Mouse (Mus musculus) small intestine, adult 2 months (tissue): ENCODE results near the gene Tap1. TPM values are rescaled to one million over a fixed set of nuclear protein-coding genes. Genes with fewer than 3 reads are reported as not detected.

Experiments
- H3K27ac ChIP-seq: fragments of 200-500 bp; 2 replicates; pipeline ENCODE4 v1.5.1; 2012; ENCODE audit warnings: low read depth, low read length, control low read depth, inconsistent platforms; ENCODE audit not compliant: insufficient read depth
- H3K27me3 ChIP-seq: fragments of 200-500 bp; 2 replicates; pipeline ENCODE4 v1.6.1; 2012; ENCODE audit warnings: mild to moderate bottlenecking, moderate library complexity, low read length, inconsistent platforms; ENCODE audit not compliant: control insufficient read depth, insufficient read depth
- H3K36me3 ChIP-seq: fragments of 200-500 bp; 2 replicates; pipeline ENCODE4 v1.6.1; 2012; ENCODE audit warnings: mild to moderate bottlenecking, low read length, control low read depth, inconsistent platforms; ENCODE audit not compliant: control insufficient read depth, insufficient read depth
- H3K4me1 ChIP-seq: fragments of 200-500 bp; 2 replicates; pipeline ENCODE4 v1.6.1; 2012; ENCODE audit warnings: low read length, inconsistent platforms, mixed read lengths; ENCODE audit not compliant: control insufficient read depth, insufficient read depth, insufficient read length
- H3K4me3 ChIP-seq: fragments of 200-500 bp; 2 replicates; pipeline ENCODE4 v1.5.1; 2012; ENCODE audit warnings: low read depth, mild to moderate bottlenecking, control low read depth, inconsistent platforms, low read length, moderate library complexity
- CTCF ChIP-seq: fragments of 200-500 bp; IDR thresholded peaks from 2 replicates; pipeline ENCODE4 v1.5.1; 2012; ENCODE audit warnings: low read depth, mild to moderate bottlenecking, control low read depth, inconsistent platforms, low read length, moderate library complexity, mixed read lengths; ENCODE audit not compliant: insufficient replicate concordance, insufficient read length; ENCODE audit errors: extremely low read depth
- POLR2A ChIP-seq: fragments of 200-500 bp; IDR thresholded peaks from 2 replicates; pipeline ENCODE4 v1.6.1; 2012; ENCODE audit warnings: low read depth, mild to moderate bottlenecking, control low read depth, inconsistent platforms, low read length, moderate library complexity
- WGBS: fragments of 180-500 bp; shearing (Covaris S2); methylation state at CpG from one replicate; pipeline ENCODE4 v1.1.7; 2018; 5-methylcytosine and 5-hydroxymethylcytosine counted together
- polyA plus RNA-seq: library from polyadenylated mRNA; depleted of rRNA; stranded (reverse); fragments of >200 nt; gene quantifications from 2 replicates; pipeline ENCODE4 v1.2.3, GENCODE M21; 2012; rRNA removed

Gene Tap1
- polyA plus RNA-seq, 1 experiment = 100 TPM

- H3K27ac ChIP-seq = no peak overlapping the region
- WGBS = 19% methylated on average over 9 of the region's 9 CpGs
- TF ChIP-seq CTCF = peak; percentile 92; the same call in 1 of the 2 replicates
- TF ChIP-seq POLR2A = no peak
- no peaks in the 10 kb centered on the region for H3K27me3 ChIP-seq
- H3K4me1 ChIP-seq = no peaks in the 10 kb centered on the region
- H3K4me3 ChIP-seq = no peak overlapping the region
- H3K36me3 ChIP-seq = no peaks in the 10 kb centered on the region
Observed at GRCm38 (mm10) chr17:34234926-34235325, 47.6 kb downstream of the Tap1 start.

DNA sequence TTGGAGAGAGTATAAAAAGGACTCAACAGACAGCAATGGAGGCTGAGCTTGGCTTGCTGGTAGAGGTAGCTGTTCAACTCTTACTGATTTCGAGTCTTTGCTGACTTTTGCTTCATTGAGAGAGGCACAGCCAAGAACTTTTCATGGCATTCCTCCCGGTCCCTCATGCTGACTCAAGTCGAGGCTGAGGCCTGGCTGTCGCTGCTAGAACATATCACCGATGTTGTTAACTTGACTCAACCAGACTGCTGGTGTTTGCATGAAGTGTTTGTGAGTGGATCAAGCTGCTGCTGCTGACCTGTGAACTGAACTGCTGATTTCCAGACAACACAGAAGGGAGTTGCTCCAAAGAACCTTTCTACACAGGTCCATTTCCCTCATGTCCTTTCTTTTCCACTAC is 49.3 kb downstream of the Tap1 start:
- Histone ChIP-seq H3K27me3 (no peaks in the 10 kb centered on the region), H3K4me1 (no peaks in the 10 kb centered on the region), H3K36me3 (no peaks in the 10 kb centered on the region), H3K27ac (no peak overlapping the region), H3K4me3 (no peak overlapping the region)
- TF ChIP-seq CTCF (no peak), POLR2A (no peak)
- 69% methylated on average over 5 of the region's 5 CpGs for WGBS

DNA sequence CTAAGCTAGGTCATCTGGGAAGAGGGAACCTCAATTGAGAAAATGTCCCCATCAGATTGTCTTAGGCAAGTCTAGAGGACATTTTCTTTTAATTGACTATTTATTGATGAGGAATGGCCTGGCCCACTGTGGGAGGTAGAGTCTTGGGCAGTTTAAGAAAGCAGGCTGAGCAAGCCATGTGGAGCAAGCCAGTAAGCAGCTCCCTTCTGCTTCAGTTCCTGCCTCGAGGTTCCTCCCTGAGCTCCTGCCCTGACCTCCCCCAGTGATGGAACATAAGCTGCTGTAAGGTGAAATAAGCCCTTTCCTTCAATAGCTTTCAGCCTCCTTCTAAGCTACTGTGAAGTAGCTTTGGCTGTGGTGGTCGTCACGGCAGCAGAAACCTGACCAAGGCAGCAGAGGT is 50.4 kb downstream of the Tap1 start:
- whole genome bisulfite sequencing = 76% methylated on average over 3 of the region's 3 CpGs
- Histone ChIP-seq H3K4me1 (no peaks in the 10 kb centered on the region), H3K27me3 (no peaks in the 10 kb centered on the region)

DNA sequence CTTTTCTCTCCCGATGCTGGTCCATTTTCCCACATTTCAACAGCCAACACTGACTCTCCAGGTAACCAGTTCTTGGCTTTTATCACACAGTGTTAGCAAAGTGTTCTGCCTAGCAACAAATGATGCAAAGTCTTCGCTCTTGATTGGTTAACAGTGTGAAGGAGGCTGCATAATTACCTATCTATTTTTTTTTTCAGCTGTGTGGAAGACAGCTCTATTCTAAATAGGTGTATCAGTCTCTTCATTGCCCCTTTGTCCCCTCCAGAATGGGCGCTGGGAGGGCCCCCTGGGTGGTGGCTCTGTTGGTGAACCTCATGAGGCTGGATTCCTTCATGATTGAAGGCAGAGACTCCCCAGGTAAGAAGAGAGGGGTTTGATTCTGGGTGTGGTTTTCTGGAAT is 51.4 kb downstream of the Tap1 start, which contains the start of gene H2-Ob:
Gene H2-Ob, plus strand, starts transcription at position 198 of the 400 bp plus-strand sequence.
- no peaks in the 10 kb centered on the region for H3K27me3 ChIP-seq
- H3K27ac ChIP-seq = peak within 1 kb of the TSS; percentile 36
- H3K4me3 ChIP-seq = 0 out of 2 replicates have a peak within 1 kb of the TSS, but pooled peaks have one; percentile 2
- H3K36me3 ChIP-seq = no peaks in the 10 kb centered on the region
- WGBS = 45% methylated on average over 3 of the region's 3 CpGs
- H3K4me1 ChIP-seq = no peaks in the 10 kb centered on the region
- TF ChIP-seq CTCF (no peak), POLR2A (no peak)

More for the DNA sequence above, 50.4 kb downstream of the Tap1 start:
- Histone ChIP-seq H3K27ac (no peak overlapping the region), H3K36me3 (no peaks in the 10 kb centered on the region), H3K4me3 (no peak overlapping the region)
- TF ChIP-seq POLR2A (no peak), CTCF (no peak)

DNA sequence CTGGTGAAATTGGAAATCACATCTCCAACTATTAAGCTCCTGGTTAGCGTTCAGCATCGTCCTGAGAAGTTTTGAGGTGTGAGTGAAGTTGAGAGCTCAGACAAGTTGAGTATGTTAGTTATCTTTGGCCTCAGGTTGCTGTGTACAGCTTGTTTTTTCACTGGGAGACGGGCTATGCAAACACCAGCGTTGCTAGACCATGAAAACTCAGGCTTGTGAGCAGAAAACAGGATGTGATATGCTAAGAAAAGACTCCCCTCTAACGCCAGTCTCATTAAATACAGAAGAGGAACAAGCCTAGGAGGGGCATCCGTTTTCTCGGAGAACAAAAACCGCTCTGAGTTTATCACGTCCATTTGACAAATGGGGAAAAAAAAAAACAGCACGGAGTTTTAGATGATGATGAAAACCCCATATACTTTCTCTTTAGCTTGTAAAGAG is 52.3 kb downstream of the Tap1 start:
- 45% methylated on average over 10 of the region's 10 CpGs for WGBS
- no peaks in the 10 kb centered on the region for H3K4me1 ChIP-seq
- peak overlapping the region; percentile 4; the same call in 1 of the 2 replicates for H3K4me3 ChIP-seq
- H3K27me3 ChIP-seq = no peaks in the 10 kb centered on the region
- no peaks in the 10 kb centered on the region for H3K36me3 ChIP-seq
- TF ChIP-seq POLR2A (no peak), CTCF (no peak)
- peak overlapping the region; percentile 79 for H3K27ac ChIP-seq

GRCm38 (mm10) chr17:34240366-34240765 is 53.0 kb downstream of the Tap1 start:
- Histone ChIP-seq H3K4me3 (no peak overlapping the region), H3K27ac (peak overlapping the region; percentile 79), H3K27me3 (no peaks in the 10 kb centered on the region), H3K36me3 (no peaks in the 10 kb centered on the region), H3K4me1 (no peaks in the 10 kb centered on the region)
- no peak for TF ChIP-seq CTCF
- 60% methylated on average over 3 of the region's 3 CpGs for WGBS

- Histone ChIP-seq H3K27ac (no peak overlapping the region), H3K4me3 (no peak overlapping the region), H3K27me3 (no peaks in the 10 kb centered on the region), H3K4me1 (no peaks in the 10 kb centered on the region), H3K36me3 (no peaks in the 10 kb centered on the region)
- no peak for TF ChIP-seq CTCF
- no peak for TF ChIP-seq POLR2A
- 68% methylated on average over 6 of the region's 6 CpGs for WGBS
Observed at GRCm38 (mm10) chr17:34240916-34241315, 53.6 kb downstream of the Tap1 start.

DNA sequence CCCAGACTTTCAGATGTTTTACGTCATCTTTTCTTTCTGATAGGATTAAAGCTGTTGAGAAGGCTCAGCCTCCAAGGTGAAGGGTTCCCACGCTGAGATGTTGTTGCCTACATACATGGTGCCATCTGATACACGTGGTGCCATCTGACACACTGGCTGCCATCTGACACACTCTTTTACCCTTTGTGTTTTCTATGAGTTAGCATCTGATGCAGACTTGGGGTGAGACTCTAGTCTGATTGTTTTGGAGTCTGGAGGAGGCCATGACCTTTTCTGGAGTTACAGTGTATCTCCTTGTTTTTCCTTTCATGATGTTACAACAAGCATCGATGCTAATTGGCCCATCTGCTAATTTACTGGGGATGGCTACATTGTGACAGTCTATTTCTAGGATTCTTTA is 57.3 kb downstream of the Tap1 start:
- H3K27ac ChIP-seq = no peak overlapping the region
- no peaks in the 10 kb centered on the region for H3K4me1 ChIP-seq
- no peaks in the 10 kb centered on the region for H3K27me3 ChIP-seq
- WGBS = 77% methylated on average over 4 of the region's 4 CpGs
- no peak for TF ChIP-seq CTCF
- TF ChIP-seq POLR2A = no peak
- no peaks in the 10 kb centered on the region for H3K36me3 ChIP-seq
- no peak overlapping the region for H3K4me3 ChIP-seq

Other genes starting within 250 kb of the Tap1 start
- gene Pfdn6, start 247.2 kb upstream of the Tap1 start, polyA plus RNA-seq = 9.3 and 19.4 TPM in 2 replicates
- gene Wdr46, start 246.9 kb upstream of the Tap1 start, polyA plus RNA-seq = 10.0 and 12.4 TPM in 2 replicates
- 14.8 and 24.6 TPM in 2 replicates for gene B3galt4, start 236.1 kb upstream of the Tap1 start, polyA plus RNA-seq
- gene Vps52, start 231.7 kb upstream of the Tap1 start, polyA plus RNA-seq = 28.4 and 52.3 TPM in 2 replicates
- 509 and 766 TPM in 2 replicates for gene Rps18, start 231.6 kb upstream of the Tap1 start, polyA plus RNA-seq
- 2,533 and 6,705 TPM in 2 replicates for gene H2-K1, start 187.2 kb upstream of the Tap1 start, polyA plus RNA-seq
- gene Ring1, start 162.9 kb upstream of the Tap1 start, polyA plus RNA-seq = 15.5 and 29.9 TPM in 2 replicates
- gene H2-Ke6, start 159.5 kb upstream of the Tap1 start, polyA plus RNA-seq = 52.4 and 75.8 TPM in 2 replicates
- gene Slc39a7, start 155.9 kb upstream of the Tap1 start, polyA plus RNA-seq = 81.5 and 119 TPM in 2 replicates
- gene Rxrb, start 155.7 kb upstream of the Tap1 start, polyA plus RNA-seq = 26.3 and 64.2 TPM in 2 replicates
- 0.90 and 2.4 TPM in 2 replicates for gene Col11a2, start 148.1 kb upstream of the Tap1 start, polyA plus RNA-seq
- 7.2 and 16.6 TPM in 2 replicates for gene H2-Oa, start 95.2 kb upstream of the Tap1 start, polyA plus RNA-seq
- 35.4 and 169 TPM in 2 replicates for gene H2-DMa, start 68.0 kb upstream of the Tap1 start, polyA plus RNA-seq
- 41.2 and 73.1 TPM in 2 replicates for gene Brd2, start 64.9 kb upstream of the Tap1 start, polyA plus RNA-seq
- 12.7 and 25.4 TPM in 2 replicates for gene H2-DMb2, start 44.2 kb upstream of the Tap1 start, polyA plus RNA-seq
- 39.0 and 281 TPM in 2 replicates for gene H2-DMb1, start 34.5 kb upstream of the Tap1 start, polyA plus RNA-seq
- 112 and 204 TPM in 2 replicates for gene Psmb9, start 211 bp downstream of the Tap1 start, polyA plus RNA-seq
- gene Psmb8, start 10.2 kb downstream of the Tap1 start, polyA plus RNA-seq = 135 and 293 TPM in 2 replicates
- gene Tap2, start 16.0 kb downstream of the Tap1 start, polyA plus RNA-seq = 30.4 and 66.1 TPM in 2 replicates
- 5.3 and 13.7 TPM in 2 replicates for gene H2-Ob, start 51.4 kb downstream of the Tap1 start, polyA plus RNA-seq
- gene H2-Ab1, start 70.1 kb downstream of the Tap1 start, polyA plus RNA-seq = 860 and 5,426 TPM in 2 replicates
- 155 and 792 TPM in 2 replicates for gene H2-Aa, start 100.3 kb downstream of the Tap1 start, polyA plus RNA-seq
- 91.6 and 398 TPM in 2 replicates for gene H2-Eb1, start 118.3 kb downstream of the Tap1 start, polyA plus RNA-seq
- 0.44 and 1.2 TPM in 2 replicates for gene H2-Eb2, start 138.1 kb downstream of the Tap1 start, polyA plus RNA-seq
- 43.4 and 105 TPM in 2 replicates for gene Btnl2, start 167.3 kb downstream of the Tap1 start, polyA plus RNA-seq
- 78.7 and 178 TPM in 2 replicates for gene Btnl1, start 189.6 kb downstream of the Tap1 start, polyA plus RNA-seq
- not detected in 2 replicates for gene BC051142, start 211.3 kb downstream of the Tap1 start, polyA plus RNA-seq